Mouse (Mus musculus): ENCODE measurements around the gene Ptk7. TPM values are rescaled to one million over a fixed set of nuclear protein-coding genes. Genes with fewer than 3 reads are reported as not detected.

Ptk7 gene
- polyA plus RNA-seq, 1 experiment from 2014 or later = 68.4 TPM

DNA sequence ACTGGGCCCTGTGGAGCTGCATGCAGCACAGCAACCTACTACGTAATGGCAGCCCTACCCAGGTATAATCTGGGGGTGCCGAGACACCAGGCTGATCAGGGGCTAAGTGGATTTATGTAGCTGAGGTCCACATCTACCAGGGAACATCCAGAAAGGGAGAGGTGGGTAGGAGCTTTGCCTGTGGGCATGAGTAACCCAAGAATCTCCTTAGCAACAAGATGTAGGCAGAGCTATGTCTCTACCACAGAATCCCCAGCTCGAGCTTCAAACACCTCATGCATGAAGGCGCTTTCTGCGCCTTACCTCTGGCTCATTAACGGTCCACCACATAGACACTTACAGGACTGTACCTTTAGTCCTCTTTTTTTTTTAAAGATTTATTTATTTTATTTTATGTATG, 34.0 kb downstream of the Ptk7 start:
- WGBS = 87% methylated on average over 6 of the region's 6 CpGs
- H3K36me3 ChIP-seq (replicated peaks) = peaks cover 42% of the 10 kb centered on the region
- peaks cover 21% of the 10 kb centered on the region for H3K4me1 ChIP-seq
- no peak overlapping the region for H3K4me3 ChIP-seq
- H3K27me3 ChIP-seq (ENCODE audit: poor library complexity, severe bottlenecking) = no peaks in the 10 kb centered on the region
- DNase-seq (ENCODE audit: extremely low spot score, low spot score) = no peak
- no peaks in the 10 kb centered on the region for H3K9me3 ChIP-seq
- H3K27ac ChIP-seq = peak overlapping the region; percentile 71

DNA sequence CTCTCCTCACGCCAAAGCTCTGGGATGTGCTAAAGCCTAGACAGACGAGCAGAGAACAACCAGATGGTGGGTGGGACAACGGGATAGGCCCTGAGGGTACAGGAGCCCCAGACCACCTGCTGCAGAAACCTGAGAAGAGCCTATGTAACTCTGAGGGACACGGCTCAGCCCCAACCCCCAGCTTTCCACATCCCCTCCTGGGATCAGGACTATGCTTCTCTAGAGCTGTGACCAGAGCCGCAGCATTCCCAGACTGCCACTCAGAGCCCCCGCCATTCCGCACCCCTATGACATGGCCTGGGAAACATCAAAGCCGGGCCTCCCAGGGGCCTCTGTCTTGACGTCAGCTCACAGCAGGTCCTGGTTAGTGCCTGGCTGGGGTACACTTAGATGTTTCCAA, 34.7 kb downstream of the Ptk7 start:
- H3K4me3 ChIP-seq = peak overlapping the region; percentile 22

DNA sequence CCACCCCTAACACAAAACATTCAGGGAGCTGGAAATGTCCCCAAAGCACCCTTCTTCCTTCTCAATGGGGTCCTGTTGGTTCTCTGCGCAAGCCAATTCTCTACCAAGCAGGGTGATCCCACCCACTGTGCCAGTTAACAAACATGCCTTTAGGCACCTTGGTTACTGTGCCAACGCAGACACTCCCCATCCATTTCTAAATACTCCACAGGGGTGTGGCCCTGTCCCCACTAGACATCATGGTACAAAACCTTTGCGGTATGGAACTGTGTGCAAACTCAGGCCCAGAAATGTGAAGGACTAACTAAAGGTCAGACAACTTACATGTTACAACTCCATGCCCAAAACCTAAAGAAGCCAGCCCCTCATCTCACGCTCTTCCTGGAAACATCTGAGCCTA, 36.2 kb downstream of the Ptk7 start:
- Histone ChIP-seq H3K27me3 (ENCODE audit: poor library complexity, severe bottlenecking) (no peaks in the 10 kb centered on the region), H3K9me3 (no peaks in the 10 kb centered on the region), H3K36me3 (replicated peaks) (peaks cover 59% of the 10 kb centered on the region), H3K4me3 (no peak overlapping the region), H3K4me1 (peaks cover 17% of the 10 kb centered on the region), H3K27ac (no peak overlapping the region)
- 92% methylated on average over 4 of the region's 4 CpGs for WGBS
- no peak for DNase-seq (ENCODE audit: extremely low spot score, low spot score)

More for the DNA sequence above, 34.7 kb downstream of the Ptk7 start:
- peaks cover 50% of the 10 kb centered on the region for H3K36me3 ChIP-seq (replicated peaks)
- DNase-seq (ENCODE audit: extremely low spot score, low spot score) = no peak
- no peaks in the 10 kb centered on the region for H3K27me3 ChIP-seq (ENCODE audit: poor library complexity, severe bottlenecking)
- H3K27ac ChIP-seq = peak overlapping the region; percentile 71
- 54% methylated on average over 9 of the region's 9 CpGs for WGBS
- H3K9me3 ChIP-seq = no peaks in the 10 kb centered on the region
- peaks cover 21% of the 10 kb centered on the region for H3K4me1 ChIP-seq

DNA sequence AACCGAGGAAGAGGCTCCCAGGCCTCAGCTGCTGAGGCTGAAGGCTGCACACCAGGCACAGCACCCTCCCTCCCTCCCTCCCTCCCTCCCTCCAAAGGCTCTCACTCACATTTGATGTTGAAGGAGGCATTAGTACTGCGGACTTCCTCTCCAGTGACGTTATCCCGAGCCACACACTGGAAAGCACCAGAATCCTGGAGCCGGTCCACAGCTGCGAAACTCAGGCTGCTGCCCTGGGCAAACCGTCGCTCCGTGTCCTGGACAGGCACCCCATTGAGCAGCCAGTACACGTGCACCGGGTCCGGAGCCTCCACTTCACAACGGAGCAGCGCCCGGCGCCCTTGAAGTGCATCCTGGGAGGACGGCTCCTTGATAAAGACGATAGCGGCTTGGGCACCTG, 37.9 kb downstream of the Ptk7 start:
- Histone ChIP-seq H3K27me3 (ENCODE audit: poor library complexity, severe bottlenecking) (no peaks in the 10 kb centered on the region), H3K36me3 (replicated peaks) (peaks cover 59% of the 10 kb centered on the region), H3K4me3 (no peak overlapping the region), H3K4me1 (peaks cover 17% of the 10 kb centered on the region), H3K27ac (no peak overlapping the region), H3K9me3 (no peaks in the 10 kb centered on the region)
- no peak for DNase-seq (ENCODE audit: extremely low spot score, low spot score)
- 91% methylated on average over 19 of the region's 19 CpGs for WGBS

DNA sequence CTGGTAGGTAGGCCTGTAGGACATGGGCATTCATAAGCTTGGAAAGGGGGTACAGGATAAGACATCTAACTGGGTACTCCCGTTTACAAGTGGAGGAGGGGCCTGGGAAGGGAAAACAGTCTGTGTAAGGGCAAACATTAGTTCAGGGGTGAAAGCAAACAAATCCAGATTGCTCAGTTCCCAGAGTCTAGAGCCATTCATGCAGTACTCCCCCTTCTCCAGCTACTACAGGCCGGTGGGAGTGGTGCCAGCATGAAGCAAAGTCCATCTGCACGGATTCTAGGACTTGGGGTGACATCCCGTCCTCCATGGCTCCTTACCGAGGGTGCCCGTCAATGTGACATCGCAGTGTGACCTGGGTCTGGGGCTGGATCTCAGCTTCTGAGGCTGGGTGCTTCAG, 38.9 kb downstream of the Ptk7 start:
- Histone ChIP-seq H3K9me3 (no peaks in the 10 kb centered on the region), H3K4me1 (peaks cover 15% of the 10 kb centered on the region), H3K27me3 (ENCODE audit: poor library complexity, severe bottlenecking) (no peaks in the 10 kb centered on the region), H3K27ac (no peak overlapping the region), H3K4me3 (no peak overlapping the region; the same call in 1 of the 2 replicates), H3K36me3 (replicated peaks) (peaks cover 67% of the 10 kb centered on the region)
- WGBS = 90% methylated on average over 7 of the region's 7 CpGs
- DNase-seq (ENCODE audit: extremely low spot score, low spot score) = no peak

DNA sequence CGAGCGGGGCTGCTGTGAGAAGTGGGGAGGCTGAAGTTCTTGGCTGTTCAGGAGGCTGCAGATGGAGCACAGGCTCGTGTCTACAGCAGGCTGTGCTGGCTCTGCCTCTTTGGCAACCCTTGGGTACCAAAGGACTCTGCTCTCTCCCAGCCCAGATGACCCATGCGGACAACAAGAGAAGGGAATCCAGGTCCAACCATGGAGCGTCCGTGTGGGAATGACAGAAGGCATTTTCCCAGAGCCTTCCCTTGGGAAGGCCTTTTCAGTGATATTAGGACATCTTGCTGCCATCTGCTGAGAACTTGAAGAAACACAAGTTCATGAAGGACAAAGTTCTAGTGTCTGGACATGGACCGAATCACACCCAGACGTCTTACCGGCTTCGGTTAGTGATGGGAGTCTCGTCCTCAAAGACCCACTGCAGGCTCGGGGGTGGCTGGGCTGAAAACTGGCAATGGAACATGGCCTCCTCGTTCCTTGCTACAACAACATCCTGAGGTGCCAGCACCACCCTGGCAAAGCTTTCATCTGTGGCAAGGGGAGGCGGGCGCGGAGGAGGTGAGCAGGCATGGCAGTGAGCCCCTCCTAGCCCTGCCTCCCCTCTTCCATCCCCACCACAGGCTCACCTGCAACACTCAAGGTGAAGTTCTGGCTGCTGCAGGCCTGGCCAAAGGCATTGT, 39.5 kb downstream of the Ptk7 start:
- H3K27me3 ChIP-seq (ENCODE audit: poor library complexity, severe bottlenecking) = no peaks in the 10 kb centered on the region
- H3K9me3 ChIP-seq = no peaks in the 10 kb centered on the region
- 95% methylated on average over 16 of the region's 16 CpGs for WGBS
- no peak for DNase-seq (ENCODE audit: extremely low spot score, low spot score)
- no peak overlapping the region for H3K4me3 ChIP-seq
- peaks cover 74% of the 10 kb centered on the region for H3K36me3 ChIP-seq (replicated peaks)
- H3K27ac ChIP-seq = no peak overlapping the region
- H3K4me1 ChIP-seq = peaks cover 8% of the 10 kb centered on the region

DNA sequence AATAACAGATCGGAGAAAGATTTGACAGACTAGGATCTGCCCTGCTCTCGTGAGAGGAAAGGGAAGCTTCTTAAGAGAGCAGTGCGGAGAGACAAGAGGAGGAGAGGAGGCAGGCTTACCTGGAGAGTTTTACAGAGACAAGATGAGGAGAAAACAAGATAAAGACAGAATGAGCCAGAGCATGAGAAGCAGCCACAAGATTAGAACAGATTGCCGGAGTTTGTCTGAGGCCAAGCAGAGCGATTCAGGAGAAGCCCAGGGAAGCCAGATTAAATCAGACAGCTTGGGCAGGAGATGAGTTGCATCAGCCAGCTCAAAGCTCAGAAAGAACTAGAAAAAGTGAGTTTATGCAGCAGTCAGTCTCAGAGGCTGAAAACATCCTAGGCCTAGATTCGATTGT, 40.4 kb downstream of the Ptk7 start:
- DNase-seq (ENCODE audit: extremely low spot score, low spot score) = no peak
- Histone ChIP-seq H3K4me1 (0 out of 2 replicates have a peak, but pooled peaks cover 3% of the 10 kb centered on the region), H3K4me3 (no peak overlapping the region), H3K27me3 (ENCODE audit: poor library complexity, severe bottlenecking) (no peaks in the 10 kb centered on the region), H3K36me3 (replicated peaks) (peaks cover 78% of the 10 kb centered on the region), H3K27ac (no peak overlapping the region), H3K9me3 (no peaks in the 10 kb centered on the region)
- WGBS = 91% methylated on average over 6 of the region's 6 CpGs

DNA sequence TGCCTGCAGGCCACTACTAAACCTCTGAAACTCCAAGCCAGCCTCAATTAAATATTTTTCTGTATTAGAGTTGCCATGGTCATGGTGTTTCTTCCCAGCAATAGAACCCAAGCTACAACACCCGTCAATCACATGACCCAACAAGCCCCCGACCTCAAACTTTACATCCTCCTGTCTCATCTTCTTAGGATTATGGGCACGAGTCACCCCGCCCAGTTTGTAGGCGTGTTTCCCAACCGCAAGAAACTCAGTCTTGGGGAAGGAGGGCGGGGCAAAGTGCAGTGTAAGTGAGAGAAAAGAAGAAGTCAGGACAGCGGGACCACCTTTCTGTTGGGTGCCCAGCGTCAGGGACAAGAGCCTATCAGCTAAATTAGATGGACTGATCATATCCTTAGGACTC, 41.1 kb downstream of the Ptk7 start:
- H3K4me1 ChIP-seq = no peaks in the 10 kb centered on the region
- no peak overlapping the region for H3K27ac ChIP-seq
- no peak for DNase-seq (ENCODE audit: extremely low spot score, low spot score)
- H3K4me3 ChIP-seq = no peak overlapping the region
- no peaks in the 10 kb centered on the region for H3K27me3 ChIP-seq (ENCODE audit: poor library complexity, severe bottlenecking)
- peaks cover 78% of the 10 kb centered on the region for H3K36me3 ChIP-seq (replicated peaks)
- 87% methylated on average over 9 of the region's 9 CpGs for WGBS
- H3K9me3 ChIP-seq = no peaks in the 10 kb centered on the region

DNA sequence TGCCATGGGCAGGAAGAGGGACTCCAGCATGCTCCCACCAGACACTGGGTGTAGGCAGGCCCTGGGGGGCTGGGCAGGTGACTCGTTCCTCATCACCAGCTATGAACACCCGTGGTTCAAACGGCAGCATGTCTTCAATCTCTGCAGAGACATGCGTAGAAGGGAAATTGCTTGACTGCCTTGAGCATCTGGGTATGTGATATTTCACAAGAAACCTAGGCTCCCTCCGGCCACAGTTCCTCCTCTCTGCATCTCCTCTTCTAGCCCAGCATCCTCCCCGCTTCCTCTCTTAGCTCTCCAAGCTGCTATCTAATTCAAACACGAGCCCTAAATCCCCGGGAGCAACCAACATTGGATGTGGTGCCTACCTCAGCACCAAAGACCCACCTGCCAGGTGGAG, 43.0 kb downstream of the Ptk7 start:
- no peaks in the 10 kb centered on the region for H3K4me1 ChIP-seq
- no peaks in the 10 kb centered on the region for H3K27me3 ChIP-seq (ENCODE audit: poor library complexity, severe bottlenecking)
- 94% methylated on average over 8 of the region's 8 CpGs for WGBS
- H3K27ac ChIP-seq = no peak overlapping the region
- no peak overlapping the region for H3K4me3 ChIP-seq
- DNase-seq (ENCODE audit: extremely low spot score, low spot score) = no peak
- peaks cover 84% of the 10 kb centered on the region for H3K36me3 ChIP-seq (replicated peaks)
- no peaks in the 10 kb centered on the region for H3K9me3 ChIP-seq

DNA sequence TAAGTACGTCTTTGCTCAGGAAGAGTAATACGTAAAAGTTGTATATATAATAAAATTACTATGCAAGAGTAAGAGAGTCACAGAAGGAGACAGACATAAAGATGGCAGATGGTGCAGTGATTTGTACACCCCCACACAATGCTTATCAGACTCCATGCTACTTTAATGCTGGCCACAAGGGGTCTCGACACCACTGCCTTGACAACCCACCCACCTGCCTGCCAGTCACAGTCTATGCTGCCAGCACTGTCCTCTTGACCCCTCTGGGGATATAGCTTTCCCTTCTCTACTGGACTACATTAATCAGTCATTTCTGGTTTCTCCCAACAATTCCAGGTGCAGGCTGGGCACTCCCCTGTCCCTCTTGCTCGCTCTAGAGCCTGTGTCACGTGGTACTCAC, 50.7 kb downstream of the Ptk7 start:
- Histone ChIP-seq H3K27me3 (ENCODE audit: poor library complexity, severe bottlenecking) (no peaks in the 10 kb centered on the region), H3K4me1 (no peaks in the 10 kb centered on the region), H3K36me3 (replicated peaks) (peaks cover 88% of the 10 kb centered on the region), H3K4me3 (no peak overlapping the region), H3K27ac (no peak overlapping the region), H3K9me3 (peaks cover 8% of the 10 kb centered on the region; the same call in 1 of the 2 replicates)
- WGBS = 87% methylated on average over 5 of the region's 5 CpGs
- DNase-seq (ENCODE audit: extremely low spot score, low spot score) = no peak

DNA sequence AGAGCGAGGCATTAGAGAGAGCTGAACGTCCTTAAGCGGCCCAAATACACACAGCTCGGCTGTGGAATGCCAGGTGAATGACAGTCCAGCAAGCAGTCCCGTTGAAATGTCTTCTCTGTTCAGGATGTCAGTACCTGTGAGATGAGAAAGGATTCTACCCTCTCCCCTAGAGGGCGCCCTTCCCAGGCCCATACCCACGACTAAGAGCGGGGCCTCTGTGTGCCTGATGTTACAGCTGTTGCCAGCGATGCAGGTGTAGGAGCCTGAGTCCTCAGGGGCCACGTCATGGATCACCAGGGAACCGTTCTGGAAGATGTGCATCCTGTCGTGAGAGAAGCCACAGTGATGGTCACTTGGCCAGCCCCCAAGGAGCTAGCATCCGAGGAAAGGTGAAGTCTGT, 53.2 kb downstream of the Ptk7 start:
- 89% methylated on average over 13 of the region's 13 CpGs for WGBS
- no peaks in the 10 kb centered on the region for H3K27me3 ChIP-seq (ENCODE audit: poor library complexity, severe bottlenecking)
- DNase-seq (ENCODE audit: extremely low spot score, low spot score) = no peak
- no peak overlapping the region for H3K4me3 ChIP-seq
- H3K9me3 ChIP-seq = peaks cover 8% of the 10 kb centered on the region; the same call in 1 of the 2 replicates
- no peaks in the 10 kb centered on the region for H3K4me1 ChIP-seq
- no peak overlapping the region for H3K27ac ChIP-seq
- H3K36me3 ChIP-seq (replicated peaks) = peaks cover 93% of the 10 kb centered on the region

DNA sequence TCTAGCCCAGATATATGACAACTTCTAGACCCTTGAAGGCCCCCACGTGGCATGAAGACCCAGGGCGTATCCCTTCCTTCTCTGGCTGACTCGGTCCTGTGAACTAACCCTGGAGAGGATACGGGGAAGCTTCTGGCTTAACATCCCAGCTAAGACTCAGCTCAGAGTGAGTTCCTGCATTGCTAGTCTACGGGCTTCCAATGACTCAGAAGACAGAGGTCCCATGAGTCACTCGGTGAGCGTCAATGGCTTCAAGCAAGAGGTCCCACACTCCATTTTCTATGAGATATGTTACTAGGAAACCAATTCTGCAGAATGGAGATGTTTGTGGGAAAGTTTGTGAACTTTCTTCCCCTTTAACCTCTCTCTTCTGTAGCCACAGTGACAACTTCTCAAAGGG, 54.8 kb downstream of the Ptk7 start:
- WGBS = 93% methylated on average over 7 of the region's 7 CpGs
- Histone ChIP-seq H3K36me3 (replicated peaks) (peaks cover 93% of the 10 kb centered on the region), H3K27me3 (ENCODE audit: poor library complexity, severe bottlenecking) (no peaks in the 10 kb centered on the region)

DNA sequence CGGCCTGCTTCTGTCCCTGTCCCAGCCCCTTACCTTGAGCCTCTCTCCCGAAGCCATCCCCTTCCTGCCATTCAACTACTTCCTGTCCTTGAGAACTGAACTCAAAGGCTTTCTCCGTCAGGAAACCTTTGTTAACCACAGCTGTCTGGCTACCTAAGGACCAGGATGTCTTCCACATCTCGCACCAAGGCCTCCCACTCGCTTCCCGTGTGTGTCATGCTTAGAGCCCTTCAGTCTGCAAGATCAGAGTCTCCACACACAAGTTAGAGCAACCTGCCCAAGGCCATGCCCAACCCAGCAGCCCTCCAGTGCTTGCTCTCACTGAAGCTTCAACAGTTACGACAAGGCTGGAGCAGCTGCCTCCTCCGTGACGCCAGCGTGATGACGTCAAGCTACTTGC, 58.3 kb downstream of the Ptk7 start:
- WGBS = 90% methylated on average over 11 of the region's 11 CpGs
- peaks cover 96% of the 10 kb centered on the region for H3K36me3 ChIP-seq (replicated peaks)
- H3K27me3 ChIP-seq (ENCODE audit: poor library complexity, severe bottlenecking) = no peaks in the 10 kb centered on the region
- H3K4me1 ChIP-seq = no peaks in the 10 kb centered on the region
- DNase-seq (ENCODE audit: extremely low spot score, low spot score) = no peak
- no peak overlapping the region for H3K4me3 ChIP-seq
- no peaks in the 10 kb centered on the region for H3K9me3 ChIP-seq
- H3K27ac ChIP-seq = no peak overlapping the region

More for the DNA sequence above, 54.8 kb downstream of the Ptk7 start:
- Histone ChIP-seq H3K27ac (no peak overlapping the region), H3K4me3 (no peak overlapping the region), H3K4me1 (no peaks in the 10 kb centered on the region), H3K9me3 (no peaks in the 10 kb centered on the region)
- no peak for DNase-seq (ENCODE audit: extremely low spot score, low spot score)

DNA sequence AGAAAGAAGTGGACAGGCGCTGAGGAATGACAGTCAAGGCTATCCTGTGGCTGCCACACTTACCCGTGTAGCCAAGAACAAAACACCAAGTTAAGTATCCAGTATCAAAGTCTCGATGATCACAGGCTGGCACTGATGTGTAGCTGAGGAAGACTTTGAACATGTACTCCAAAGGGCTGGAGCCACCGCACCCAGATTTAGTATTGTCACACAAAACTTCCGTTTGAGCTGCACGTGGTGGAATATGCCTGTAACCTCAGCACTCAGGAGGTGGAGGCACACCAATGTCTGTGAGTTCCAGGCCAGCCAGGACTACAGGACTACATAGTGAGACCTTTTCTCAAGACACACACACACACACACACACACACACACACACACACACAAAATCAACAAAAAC, 70.2 kb downstream of the Ptk7 start:
- no peak for DNase-seq (ENCODE audit: extremely low spot score, low spot score)
- H3K9me3 ChIP-seq = no peaks in the 10 kb centered on the region
- peaks cover 31% of the 10 kb centered on the region for H3K4me1 ChIP-seq
- H3K36me3 ChIP-seq (replicated peaks) = peaks cover 10% of the 10 kb centered on the region
- 93% methylated on average over 6 of the region's 6 CpGs for WGBS
- no peak overlapping the region for H3K27ac ChIP-seq
- H3K4me3 ChIP-seq = no peak overlapping the region
- peaks cover under 1% of the 10 kb centered on the region; the same call in 1 of the 2 replicates for H3K27me3 ChIP-seq (ENCODE audit: poor library complexity, severe bottlenecking)
